Mouse (Mus musculus): ENCODE measurements around the gene Eef2k. TPM values are rescaled to one million over a fixed set of nuclear protein-coding genes. Genes with fewer than 3 reads are reported as not detected.

Eef2k gene
- 5.5 and 7.2 TPM in 2 replicates for polyA plus RNA-seq (2021; fragmentation: Nextera tagmentation)
- long read RNA-seq, experiment 1, full-length matches to known transcripts, result 36 of 68 reads
- long read RNA-seq, experiment 1, partial matches to known transcripts, result 6 of 68 reads
- long read RNA-seq, experiment 1, other reads (novel, unspliced or antisense), result 26 of 68 reads
- long read RNA-seq, experiment 2, full-length matches to known transcripts, result 4 of 16 reads
- long read RNA-seq, experiment 2, partial matches to known transcripts, result 3 of 16 reads
- long read RNA-seq, experiment 2, other reads (novel, unspliced or antisense), result 9 of 16 reads

DNA sequence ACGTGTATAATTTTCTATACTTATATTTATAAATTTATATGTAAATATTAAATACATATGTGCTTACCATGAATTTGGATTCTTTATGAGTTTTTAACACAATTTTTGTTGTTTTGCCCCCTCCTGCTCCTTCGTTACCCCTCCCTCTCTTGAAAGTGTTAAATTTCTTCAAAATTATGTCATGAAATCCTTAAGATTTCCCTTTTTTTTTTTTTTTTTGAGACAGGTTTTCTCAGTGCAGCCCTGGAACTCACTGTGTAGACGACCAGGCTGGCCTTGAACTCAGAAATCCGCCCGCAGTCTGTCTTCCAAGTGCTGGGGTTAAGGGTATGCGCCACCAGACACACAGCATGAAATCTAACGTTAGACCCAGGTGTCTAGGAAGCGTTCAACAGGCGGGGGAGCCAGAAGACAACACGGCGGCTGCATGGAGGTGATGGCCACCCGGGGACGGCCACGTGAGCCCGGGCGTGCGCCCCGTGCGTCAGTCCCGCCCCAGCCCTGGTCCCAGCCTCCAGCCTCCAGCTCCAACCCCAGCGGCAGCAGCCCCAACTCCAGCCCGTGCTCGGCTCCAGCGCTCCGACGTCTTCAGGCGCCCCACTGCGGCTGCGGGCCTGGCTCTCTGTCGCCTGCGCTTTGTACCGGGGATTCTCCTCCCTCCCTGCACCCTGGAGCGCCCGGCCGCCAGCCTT, at the start of gene Eef2k:
Gene Eef2k (plus strand): TSS at position 487 of the 692 bp plus-strand sequence.

DNA sequence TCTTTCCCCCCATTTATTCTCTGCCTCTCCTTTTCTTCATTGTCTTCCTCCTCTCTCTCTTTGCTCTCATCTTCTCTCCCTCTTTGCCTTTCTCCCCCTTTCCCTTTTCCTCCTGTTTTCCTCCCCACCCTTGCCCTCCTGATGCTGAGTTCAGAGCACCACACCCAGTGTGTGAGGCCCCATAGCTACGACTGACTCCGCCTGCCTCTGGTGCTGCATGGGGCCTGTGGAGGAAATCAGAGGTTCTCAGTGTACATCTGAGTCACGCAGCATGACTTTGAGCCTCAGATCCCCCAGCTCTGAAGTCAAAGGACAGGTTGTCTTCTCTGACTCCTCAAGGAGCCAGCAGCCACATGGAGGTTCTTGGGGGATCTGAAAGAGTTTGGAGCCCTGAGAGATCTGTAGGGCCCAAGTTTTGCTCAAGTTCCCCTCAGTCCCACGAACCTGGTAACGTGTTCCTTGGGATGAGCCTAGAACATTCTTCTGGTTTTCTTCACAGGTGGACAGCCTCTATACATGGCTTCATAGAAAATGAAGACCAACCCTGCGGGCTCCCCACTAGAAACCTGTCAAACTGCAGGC, 30.7 kb upstream of the Eef2k start, which contains the start of gene Gm5737:
Gene Gm5737 (plus strand): TSS at position 532 of the 582 bp plus-strand sequence.

DNA sequence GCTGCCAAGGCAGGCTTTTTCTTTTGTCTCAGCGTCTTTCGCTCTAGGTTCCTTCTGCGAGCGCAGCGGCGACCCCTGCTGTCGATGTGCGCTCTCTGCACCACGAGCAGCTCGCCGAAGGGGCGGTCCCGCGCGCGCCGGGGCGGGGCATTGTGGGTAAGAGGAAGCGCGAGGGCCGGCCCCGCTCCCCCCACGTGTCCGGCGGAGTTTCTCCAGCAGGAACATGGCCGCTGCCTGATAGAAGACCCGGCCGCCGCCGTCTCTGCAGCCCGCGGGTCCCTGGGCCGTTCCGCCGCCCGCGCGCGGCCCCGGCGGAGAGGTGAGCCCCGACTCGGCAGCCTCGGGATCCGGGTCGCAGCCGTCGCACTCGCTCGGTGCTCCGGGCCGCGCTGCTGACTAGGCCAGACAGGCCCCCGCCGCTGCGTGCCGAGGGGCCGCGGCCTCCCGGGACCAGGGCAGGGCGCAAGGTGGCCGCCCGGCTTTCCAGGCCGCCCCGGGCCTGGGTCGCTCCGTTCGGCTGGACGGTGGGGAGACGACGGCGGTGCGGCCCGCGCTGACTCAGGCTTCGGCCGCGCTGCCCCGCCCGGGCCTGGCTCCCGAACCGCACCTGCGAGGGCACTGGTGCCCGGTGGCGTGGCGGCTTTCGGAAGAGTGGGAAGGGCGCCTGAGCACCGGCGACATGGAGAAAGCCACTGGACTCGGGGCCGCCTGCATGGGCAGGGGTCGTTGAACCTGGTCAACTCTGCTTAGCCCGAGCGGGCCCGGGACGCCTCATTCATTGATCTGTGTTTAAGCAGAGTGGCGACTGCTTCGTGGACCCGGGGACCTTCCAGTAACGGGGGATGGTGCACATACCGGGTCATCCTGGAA, 75.2 kb downstream of the Eef2k start, which contains the start of gene Polr3e:
Gene Polr3e (plus strand): TSS at position 153 of the 870 bp plus-strand sequence.

Other genes with a start within 250 kb of the Eef2k start
- 203 and 241 TPM in 2 replicates for gene Uqcrc2, start 207.7 kb upstream of the Eef2k start, polyA plus RNA-seq (2021; fragmentation: Nextera tagmentation)
- gene Pdzd9, start 172.5 kb upstream of the Eef2k start, polyA plus RNA-seq (2021; fragmentation: Nextera tagmentation), result 0.05 and 0.18 TPM in 2 replicates
- gene Mosmo, start 165.2 kb upstream of the Eef2k start, polyA plus RNA-seq (2021; fragmentation: Nextera tagmentation), result 10.6 and 15.9 TPM in 2 replicates
- 2.0 and 2.7 TPM in 2 replicates for gene Vwa3a, start 103.5 kb upstream of the Eef2k start, polyA plus RNA-seq (2021; fragmentation: Nextera tagmentation)
- gene Gm5737, start 30.5 kb upstream of the Eef2k start, polyA plus RNA-seq (2021; fragmentation: Nextera tagmentation), result not detected in 2 replicates
- gene Polr3e, start 74.9 kb downstream of the Eef2k start, polyA plus RNA-seq (2021; fragmentation: Nextera tagmentation), result 15.2 and 16.5 TPM in 2 replicates
- gene Cdr2, start 139.5 kb downstream of the Eef2k start, polyA plus RNA-seq (2021; fragmentation: Nextera tagmentation), result 1.4 and 6.2 TPM in 2 replicates
- gene Mfsd13b, start 139.7 kb downstream of the Eef2k start, polyA plus RNA-seq (2021; fragmentation: Nextera tagmentation), result 0.88 and 1.2 TPM in 2 replicates
- 68.2 and 104 TPM in 2 replicates for gene Mettl9, start 191.6 kb downstream of the Eef2k start, polyA plus RNA-seq (2021; fragmentation: Nextera tagmentation)
- 0.67 and 0.93 TPM in 2 replicates for gene Igsf6, start 231.7 kb downstream of the Eef2k start, polyA plus RNA-seq (2021; fragmentation: Nextera tagmentation)
- gene Otoa, start 238.8 kb downstream of the Eef2k start, polyA plus RNA-seq (2021; fragmentation: Nextera tagmentation), result 0.03 TPM in 1 of 2 replicates, not detected in the other

Measured in left cerebral cortex, adult 6 months (tissue).